Mouse (Mus musculus): ENCODE measurements around the gene Tln2.

- TF ChIP-seq CTCF (IDR thresholded peaks at IDR 0.05; ENCODE audit: insufficient read depth, low read depth, low read length) = no peak
- TF ChIP-seq POLR2A (IDR thresholded peaks at IDR 0.05; ENCODE audit: insufficient read depth, low read depth, low read length) = no peak
Observed at GRCm38 (mm10) chr9:67572790-67573682, 13.5 kb upstream of the Tln2 start.

Measured in olfactory bulb, adult 2 months (tissue).